Mouse (Mus musculus) bone marrow, adult 2 months (tissue): Measurements from ENCODE around the gene 1700024B05Rik.
"Not testable (repeated sequence)": the region's sequence is repeated elsewhere in the genome, so short reads cannot be mapped to it uniquely, and the experiment has no call there.

Experiments used
- CTCF ChIP-seq: fragments of 200-500 bp; IDR thresholded peaks from 2 replicates; pipeline ENCODE4 v1.5.1; 2011; ENCODE audit warnings: low read length, control low read depth; ENCODE audit not compliant: control insufficient read depth, insufficient read depth
- POLR2A ChIP-seq: fragments of 200-500 bp; IDR thresholded peaks from 2 replicates; pipeline ENCODE4 v1.6.1; 2011; ENCODE audit warnings: low read depth, mild to moderate bottlenecking, control low read depth, low read length, borderline replicate concordance; ENCODE audit not compliant: control insufficient read depth

DNA sequence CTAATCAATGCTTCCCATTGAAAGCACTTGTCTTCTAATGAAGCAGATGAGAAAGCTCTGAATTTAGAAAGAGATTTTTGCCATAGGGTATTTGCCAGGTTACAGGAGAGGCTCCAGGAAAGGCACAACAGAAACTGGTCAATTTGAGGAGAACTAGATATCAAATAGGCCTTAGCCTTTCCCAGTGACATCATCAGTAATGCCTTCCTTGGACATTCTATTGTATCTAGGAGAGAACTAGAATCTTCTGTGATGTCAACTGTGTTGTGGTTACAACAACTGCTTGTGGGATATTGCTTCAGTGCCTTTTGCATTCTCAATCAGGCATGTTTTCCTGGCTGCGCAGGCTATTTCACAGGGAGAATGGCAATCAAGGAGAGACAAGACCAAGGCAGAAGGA, 19.1 kb upstream of the 1700024B05Rik start, which contains the start of gene 1700049E17Rik1:
- not testable (repeated sequence) for TF ChIP-seq POLR2A, CTCF
